Mouse (Mus musculus) neural tube, embryonic 13.5 days (tissue): ENCODE data around the gene Prkar1a. TPM values are rescaled to one million over a fixed set of nuclear protein-coding genes. Genes with fewer than 3 reads are reported as not detected.

Source experiments
- ATAC-seq: fragments of 200-750 bp; cut with Nextera tagmentation; 2 replicates; pipeline ENCODE4 v1.8.0; 2017; ENCODE audit warnings: low read depth, mild to moderate bottlenecking, moderate TSS enrichment, moderate library complexity
- H3K27ac ChIP-seq: fragments of 300-500 bp; sonication (generic); replicated peaks from 2 replicates; pipeline ENCODE4 v1.5.1; 2015; ENCODE audit warnings: moderate library complexity, mild to moderate bottlenecking, inconsistent platforms
- H3K27me3 ChIP-seq: fragments of 300-500 bp; sonication (generic); 2 replicates; pipeline ENCODE4 v1.6.1; 2015; ENCODE audit warnings: mild to moderate bottlenecking, inconsistent platforms
- H3K36me3 ChIP-seq: fragments of 300-500 bp; sonication (generic); 2 replicates; pipeline ENCODE4 v1.6.1; 2015; ENCODE audit warnings: mild to moderate bottlenecking, inconsistent platforms
- H3K4me1 ChIP-seq: fragments of 300-500 bp; sonication (generic); replicated peaks from 2 replicates; pipeline ENCODE4 v1.6.1; 2015; ENCODE audit warnings: inconsistent platforms
- H3K4me2 ChIP-seq: fragments of 300-500 bp; sonication (generic); 2 replicates; pipeline ENCODE4 v1.6.1; 2015; ENCODE audit warnings: inconsistent platforms, mild to moderate bottlenecking, moderate library complexity
- H3K4me3 ChIP-seq: fragments of 300-500 bp; sonication (generic); 2 replicates; pipeline ENCODE4 v1.5.1; 2015; ENCODE audit warnings: mild to moderate bottlenecking, inconsistent platforms
- H3K9ac ChIP-seq: fragments of 300-500 bp; sonication (generic); 2 replicates; pipeline ENCODE4 v1.6.1; 2015; ENCODE audit warnings: moderate library complexity, mild to moderate bottlenecking, inconsistent platforms
- H3K9me3 ChIP-seq: fragments of 300-500 bp; sonication (generic); 2 replicates; pipeline ENCODE4 v1.6.1; 2016; ENCODE audit warnings: inconsistent platforms
- WGBS: fragments of 180-500 bp; shearing (Covaris S2); methylation state at CpG from one replicate; pipeline ENCODE4 v1.1.7; 2015; 5-methylcytosine and 5-hydroxymethylcytosine counted together
- polyA plus RNA-seq: library from polyadenylated mRNA; unstranded; fragments of >200 nt; fragmentation: Nextera tagmentation; extraction: Ambion mirVana; gene quantifications from 2 replicates; pipeline ENCODE4 v1.2.1, GENCODE M21; 2015

Gene Prkar1a
- polyA plus RNA-seq, 1 experiment from 2014 or later: 457 TPM

DNA sequence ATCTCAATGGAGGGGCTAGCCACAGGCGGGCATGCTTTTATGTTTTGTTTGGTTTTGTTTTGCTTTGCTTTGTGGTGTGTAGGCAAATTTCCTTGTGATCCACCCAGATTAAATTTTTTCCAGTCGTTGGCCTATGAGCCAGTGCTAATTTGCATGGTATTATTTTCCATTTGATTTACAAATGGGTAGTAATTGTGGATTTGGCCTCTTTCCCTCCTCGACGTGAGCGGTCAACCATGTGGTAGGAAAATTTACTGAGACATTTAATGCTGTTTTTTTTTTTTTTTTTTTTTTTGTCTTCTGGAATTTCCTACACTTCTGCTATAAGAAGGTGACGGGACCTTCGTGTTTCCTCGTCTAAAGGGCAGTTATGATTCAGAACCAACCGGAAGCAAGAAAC, 54.6 kb downstream of the Prkar1a start:
- no peak overlapping the region for H3K9ac ChIP-seq
- H3K36me3 ChIP-seq: no peaks in the 10 kb centered on the region
- no peak overlapping the region for H3K27ac ChIP-seq
- WGBS: 66% methylated on average over 9 of the region's 9 CpGs
- no peak overlapping the region for H3K4me3 ChIP-seq
- 0 out of 2 replicates have a peak, but pooled peaks cover 4% of the 10 kb centered on the region for H3K9me3 ChIP-seq
- peaks cover 6% of the 10 kb centered on the region; the same call in 1 of the 2 replicates for H3K4me1 ChIP-seq
- no peak overlapping the region for H3K4me2 ChIP-seq
- H3K27me3 ChIP-seq: no peaks in the 10 kb centered on the region
- no peak for ATAC-seq

DNA sequence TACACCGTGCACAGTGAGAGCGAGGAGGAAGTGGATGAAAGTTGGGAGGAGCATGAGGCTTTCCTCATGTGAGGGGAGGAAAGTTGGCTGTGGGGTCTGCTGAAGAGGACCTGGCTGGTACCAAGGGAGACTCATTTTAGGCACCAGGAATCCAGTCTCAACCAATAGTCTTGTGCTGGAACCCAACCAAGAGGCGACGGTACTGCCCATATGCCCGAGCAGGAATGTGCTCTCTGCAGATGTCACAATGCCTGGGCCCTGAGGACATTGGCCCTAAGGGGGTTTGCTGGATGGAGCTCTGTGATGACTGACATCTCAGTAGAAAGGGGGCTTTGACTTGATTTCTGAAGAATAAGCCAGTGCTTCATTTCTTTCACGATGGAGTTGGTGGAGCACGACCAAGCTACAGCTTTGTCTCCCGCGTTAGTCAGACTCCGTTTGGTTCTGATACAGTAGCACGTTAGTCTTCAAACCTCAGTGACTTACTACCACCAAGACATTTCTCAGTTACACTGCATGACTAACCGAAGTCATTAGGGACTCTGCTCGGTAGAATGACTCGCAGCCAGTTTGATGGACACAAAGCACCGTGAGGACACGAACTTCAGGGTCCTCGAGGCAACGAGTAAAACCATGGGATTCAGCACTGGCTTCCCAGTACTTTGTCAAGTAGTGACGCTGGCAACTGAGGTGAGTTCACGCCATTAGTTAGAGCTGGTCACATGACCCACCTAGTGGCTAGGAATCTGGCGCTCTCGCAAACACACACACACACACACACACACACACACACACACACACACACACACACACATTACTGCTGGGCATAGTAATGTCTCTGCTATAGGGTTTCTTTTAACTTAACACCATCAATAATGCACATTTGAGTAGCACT, 55.4 kb downstream of the Prkar1a start:
- WGBS: 86% methylated on average over 22 of the region's 22 CpGs
- H3K36me3 ChIP-seq: no peaks in the 10 kb centered on the region
- no peak overlapping the region for H3K9ac ChIP-seq
- H3K27me3 ChIP-seq: no peaks in the 10 kb centered on the region
- H3K4me1 ChIP-seq: peaks cover 6% of the 10 kb centered on the region; the same call in 1 of the 2 replicates
- 0 out of 2 replicates have a peak, but pooled peaks cover 2% of the 10 kb centered on the region for H3K9me3 ChIP-seq
- H3K4me3 ChIP-seq: no peak overlapping the region
- H3K4me2 ChIP-seq: no peak overlapping the region
- ATAC-seq: no peak
- H3K27ac ChIP-seq: no peak overlapping the region

DNA sequence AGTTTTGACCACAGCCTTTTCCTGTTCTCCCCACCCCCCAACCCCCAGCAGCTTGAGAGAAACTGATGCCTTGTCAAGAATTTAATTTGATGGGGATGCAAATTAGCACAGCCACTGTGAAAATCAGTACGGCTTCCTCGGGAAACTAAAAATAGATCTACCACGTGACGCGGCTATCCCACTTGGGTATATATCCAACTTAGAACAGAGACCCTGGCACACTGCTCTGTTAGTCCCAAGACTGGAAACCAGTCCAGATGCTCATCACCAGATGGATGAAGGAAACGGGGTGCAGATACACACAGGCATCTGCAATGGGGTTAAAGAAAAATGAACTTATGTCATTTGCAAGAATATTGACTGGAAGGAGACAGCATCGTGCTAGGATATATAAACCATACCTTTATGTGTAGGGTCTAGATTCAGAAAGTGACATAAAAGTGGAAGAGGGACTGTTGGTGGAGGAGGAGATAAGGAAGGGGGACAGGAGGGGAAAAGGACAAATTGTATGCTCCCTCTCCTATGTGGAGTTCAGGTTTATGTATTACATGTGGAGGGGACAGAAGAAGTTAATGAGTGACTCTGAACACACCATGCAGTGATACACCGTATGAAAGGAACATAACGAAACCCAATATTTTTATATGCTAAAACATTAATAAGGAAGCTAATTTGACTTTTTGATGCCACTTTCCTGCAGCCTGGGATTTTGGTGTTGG, 56.3 kb downstream of the Prkar1a start:
- Histone ChIP-seq H3K36me3 (no peaks in the 10 kb centered on the region), H3K4me1 (peaks cover 6% of the 10 kb centered on the region; the same call in 1 of the 2 replicates), H3K4me2 (no peak overlapping the region), H3K4me3 (no peak overlapping the region), H3K27me3 (no peaks in the 10 kb centered on the region), H3K27ac (no peak overlapping the region), H3K9ac (no peak overlapping the region), H3K9me3 (no peaks in the 10 kb centered on the region)
- ATAC-seq: no peak
- 86% methylated on average over 9 of the region's 9 CpGs for WGBS

DNA sequence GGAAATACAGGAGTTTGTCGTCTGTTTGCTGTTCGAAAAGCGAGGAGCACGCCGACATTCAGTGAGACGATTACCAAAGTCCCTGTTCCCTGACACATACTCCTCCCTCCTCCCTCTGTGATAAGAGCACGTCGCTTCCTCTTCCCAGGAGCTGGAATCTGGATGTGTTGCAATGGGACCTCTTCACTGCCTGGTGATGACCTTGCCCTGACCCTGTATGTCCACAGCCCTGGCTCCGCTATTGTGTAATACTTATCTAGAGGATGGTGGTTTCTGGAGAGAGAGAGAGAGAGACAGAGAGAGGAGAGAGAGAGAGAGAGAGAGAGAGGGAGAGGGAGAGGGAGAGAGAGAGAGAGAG, 56.8 kb downstream of the Prkar1a start:
- Histone ChIP-seq H3K27me3 (no peaks in the 10 kb centered on the region), H3K36me3 (no peaks in the 10 kb centered on the region), H3K4me1 (peaks cover 6% of the 10 kb centered on the region; the same call in 1 of the 2 replicates), H3K4me2 (no peak overlapping the region), H3K9me3 (no peaks in the 10 kb centered on the region), H3K4me3 (no peak overlapping the region), H3K27ac (no peak overlapping the region), H3K9ac (no peak overlapping the region)
- WGBS: 78% methylated on average over 9 of the region's 9 CpGs
- ATAC-seq: no peak

DNA sequence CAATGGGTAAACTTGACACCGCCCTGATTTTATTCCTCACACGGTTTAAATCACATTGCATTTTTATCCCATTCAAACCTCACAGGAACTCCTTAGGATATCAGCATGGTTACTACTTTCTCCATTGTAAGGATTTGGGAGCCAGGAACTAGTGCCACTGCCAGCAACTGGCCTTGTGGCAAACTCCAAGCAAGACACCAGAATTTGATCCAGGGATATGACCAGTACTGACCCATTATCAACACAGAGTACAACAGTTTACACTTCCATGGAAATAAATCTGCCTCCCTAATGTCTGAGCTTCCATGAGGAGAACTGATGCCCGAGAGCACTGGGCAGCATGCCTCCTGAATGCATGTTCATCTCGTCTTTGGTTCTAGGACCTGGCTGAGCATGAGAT, 57.4 kb downstream of the Prkar1a start:
- Histone ChIP-seq H3K9ac (no peak overlapping the region), H3K27ac (no peak overlapping the region), H3K9me3 (no peaks in the 10 kb centered on the region), H3K27me3 (no peaks in the 10 kb centered on the region), H3K4me2 (no peak overlapping the region), H3K4me1 (peaks cover 6% of the 10 kb centered on the region; the same call in 1 of the 2 replicates), H3K4me3 (no peak overlapping the region), H3K36me3 (no peaks in the 10 kb centered on the region)
- ATAC-seq: no peak
- 90% methylated on average over 4 of the region's 4 CpGs for WGBS

DNA sequence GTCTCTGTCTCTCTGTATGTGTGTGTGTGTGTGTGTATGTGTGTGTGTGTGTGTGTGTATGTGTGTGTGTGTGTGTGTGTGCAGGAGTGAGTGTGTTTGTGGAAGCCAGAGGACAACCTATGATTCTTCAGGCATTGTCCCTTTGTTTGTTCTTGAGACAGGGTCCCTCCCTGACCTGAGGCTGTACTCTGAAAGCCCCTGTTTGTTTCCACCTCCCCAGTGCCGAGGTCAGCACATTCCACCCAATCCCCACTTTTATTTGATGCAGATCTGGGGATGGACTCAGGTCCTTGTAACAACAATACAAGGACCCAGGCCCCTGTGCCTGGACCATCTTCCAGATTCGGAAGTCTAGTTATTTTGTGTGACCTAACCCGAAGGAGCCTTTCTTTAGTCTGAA, 58.2 kb downstream of the Prkar1a start:
- Histone ChIP-seq H3K9me3 (no peaks in the 10 kb centered on the region), H3K27ac (no peak overlapping the region), H3K4me2 (no peak overlapping the region), H3K36me3 (no peaks in the 10 kb centered on the region), H3K9ac (no peak overlapping the region), H3K27me3 (no peaks in the 10 kb centered on the region), H3K4me1 (peaks cover 6% of the 10 kb centered on the region; the same call in 1 of the 2 replicates), H3K4me3 (no peak overlapping the region)
- 83% methylated on average over 3 of the region's 3 CpGs for WGBS
- ATAC-seq: no peak

DNA sequence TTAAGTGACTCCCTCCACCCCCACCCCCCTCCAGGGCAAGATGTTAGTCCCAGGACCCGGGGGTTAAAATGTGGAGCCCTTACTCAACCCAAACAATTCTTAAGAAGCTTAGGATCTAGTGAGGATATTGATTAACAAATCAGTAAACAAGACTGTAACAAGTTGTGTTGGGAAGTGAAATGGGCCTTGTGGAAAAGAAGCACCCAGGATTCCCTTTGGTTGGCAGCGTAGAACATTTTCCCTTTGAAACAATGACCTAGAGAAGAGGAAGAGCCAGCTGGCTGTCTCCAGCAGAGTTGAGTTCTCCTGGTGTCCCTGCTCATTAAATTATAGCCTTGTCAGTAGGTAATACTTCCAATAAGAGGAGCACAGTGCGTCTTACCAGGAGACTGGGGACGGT, 59.6 kb downstream of the Prkar1a start:
- H3K36me3 ChIP-seq: no peaks in the 10 kb centered on the region
- WGBS: 92% methylated on average over 4 of the region's 4 CpGs
- no peak overlapping the region for H3K4me3 ChIP-seq
- no peak overlapping the region for H3K9ac ChIP-seq
- H3K4me2 ChIP-seq: no peak overlapping the region
- no peak for ATAC-seq
- peaks cover 8% of the 10 kb centered on the region; the same call in 1 of the 2 replicates for H3K4me1 ChIP-seq
- no peaks in the 10 kb centered on the region for H3K9me3 ChIP-seq
- no peaks in the 10 kb centered on the region for H3K27me3 ChIP-seq
- no peak overlapping the region for H3K27ac ChIP-seq

DNA sequence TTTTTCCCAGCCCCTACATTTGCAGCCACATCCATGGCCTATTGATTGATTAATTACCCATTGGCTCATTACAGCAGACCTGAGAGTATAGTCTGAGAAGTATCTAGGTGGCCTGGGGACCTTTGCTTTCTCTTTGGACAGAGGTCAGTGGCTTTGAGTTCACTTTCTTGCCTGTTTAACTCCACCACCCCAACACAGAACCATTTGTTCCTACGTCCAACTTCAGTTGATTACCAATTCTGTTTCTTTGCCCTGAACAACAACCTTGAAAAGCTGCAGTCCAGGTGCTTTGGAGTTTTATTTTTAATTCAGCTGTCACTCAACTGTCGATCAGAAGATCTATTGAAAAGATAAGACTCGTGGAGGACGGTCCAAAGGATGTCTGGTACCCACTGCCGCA, 60.3 kb downstream of the Prkar1a start:
- Histone ChIP-seq H3K27me3 (no peaks in the 10 kb centered on the region), H3K27ac (no peak overlapping the region), H3K4me2 (no peak overlapping the region), H3K9me3 (no peaks in the 10 kb centered on the region), H3K9ac (no peak overlapping the region), H3K4me1 (peaks cover 8% of the 10 kb centered on the region; the same call in 1 of the 2 replicates), H3K36me3 (no peaks in the 10 kb centered on the region), H3K4me3 (no peak overlapping the region)
- WGBS: 87% methylated on average over 5 of the region's 5 CpGs
- no peak for ATAC-seq

DNA sequence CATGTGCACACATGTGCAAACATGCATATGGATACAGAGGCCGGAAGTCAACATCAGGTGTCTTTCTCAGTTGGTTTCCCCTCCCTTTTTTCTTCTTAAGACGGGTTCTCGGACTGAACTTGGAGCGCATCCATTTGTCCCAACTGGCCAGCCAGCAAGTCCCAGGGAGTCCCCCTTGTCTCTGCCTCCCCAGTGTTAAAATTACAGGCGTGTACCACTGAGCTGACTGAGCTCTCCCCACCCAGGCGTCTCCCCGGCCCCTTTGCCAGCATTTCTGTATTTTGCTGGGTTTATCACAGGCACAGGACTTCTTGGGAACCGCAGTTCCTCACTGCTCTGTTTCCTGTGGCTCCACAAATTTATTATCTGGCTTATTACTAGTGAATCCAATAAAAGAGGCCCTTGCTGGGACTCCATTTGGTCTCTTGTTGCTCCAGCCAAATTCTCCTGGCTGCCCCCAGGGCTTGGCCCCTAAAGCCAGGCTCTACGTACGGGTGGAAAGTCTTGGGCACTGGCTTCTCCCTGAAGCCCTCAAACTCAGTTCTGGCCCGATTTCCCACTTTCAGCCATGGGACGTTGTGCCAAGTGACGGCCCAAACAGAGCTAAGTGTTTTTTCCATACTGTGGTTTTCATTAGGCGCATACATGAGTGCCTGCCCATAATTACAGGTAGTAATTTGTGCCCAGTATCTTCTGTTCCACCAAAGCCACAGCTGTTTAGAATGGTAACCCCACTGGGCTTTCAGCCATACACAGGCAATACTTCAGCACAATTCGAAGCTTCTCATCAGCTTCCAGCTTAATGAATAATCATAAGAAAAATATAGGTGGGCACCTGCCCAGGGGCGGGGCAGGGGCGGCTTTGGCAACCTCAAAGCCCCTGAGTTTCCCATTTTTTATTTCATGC, 65.4 kb downstream of the Prkar1a start:
- H3K4me3 ChIP-seq: no peak overlapping the region
- H3K36me3 ChIP-seq: no peaks in the 10 kb centered on the region
- H3K9me3 ChIP-seq: no peaks in the 10 kb centered on the region
- no peak for ATAC-seq
- WGBS: 73% methylated on average over 17 of the region's 17 CpGs
- H3K4me2 ChIP-seq: no peak overlapping the region
- no peaks in the 10 kb centered on the region for H3K27me3 ChIP-seq
- H3K9ac ChIP-seq: no peak overlapping the region
- H3K27ac ChIP-seq: no peak overlapping the region
- H3K4me1 ChIP-seq: 0 out of 2 replicates have a peak, but pooled peaks cover 7% of the 10 kb centered on the region

DNA sequence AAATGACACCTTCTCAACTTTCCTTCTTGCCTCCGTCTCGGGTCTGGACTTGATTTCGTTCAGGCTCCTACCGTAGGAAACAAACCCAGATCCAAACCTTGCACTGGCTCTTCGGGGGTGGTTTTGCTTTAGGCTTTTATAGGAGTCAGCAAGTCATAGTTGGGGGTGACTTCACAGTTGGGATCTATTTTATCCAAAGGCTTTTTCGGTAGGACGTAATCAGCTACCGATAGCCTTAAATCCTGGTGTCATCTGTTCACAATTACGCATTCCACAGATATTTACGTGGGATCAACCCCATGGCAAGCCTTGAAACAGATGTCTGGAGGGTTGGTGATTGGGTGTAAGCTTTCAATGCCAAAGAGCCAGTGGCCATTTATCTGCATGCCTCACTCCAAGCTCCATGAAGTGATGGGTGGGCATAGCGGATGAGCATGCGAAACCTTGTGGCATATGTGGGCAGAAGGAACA, 66.1 kb downstream of the Prkar1a start:
- peaks cover 4% of the 10 kb centered on the region; the same call in 1 of the 2 replicates for H3K27me3 ChIP-seq
- H3K4me1 ChIP-seq: 0 out of 2 replicates have a peak, but pooled peaks cover 7% of the 10 kb centered on the region
- no peak overlapping the region for H3K9ac ChIP-seq
- H3K27ac ChIP-seq: no peak overlapping the region
- no peaks in the 10 kb centered on the region for H3K9me3 ChIP-seq
- WGBS: 89% methylated on average over 12 of the region's 12 CpGs
- no peak overlapping the region for H3K4me3 ChIP-seq
- no peaks in the 10 kb centered on the region for H3K36me3 ChIP-seq
- H3K4me2 ChIP-seq: no peak overlapping the region
- ATAC-seq: no peak

DNA sequence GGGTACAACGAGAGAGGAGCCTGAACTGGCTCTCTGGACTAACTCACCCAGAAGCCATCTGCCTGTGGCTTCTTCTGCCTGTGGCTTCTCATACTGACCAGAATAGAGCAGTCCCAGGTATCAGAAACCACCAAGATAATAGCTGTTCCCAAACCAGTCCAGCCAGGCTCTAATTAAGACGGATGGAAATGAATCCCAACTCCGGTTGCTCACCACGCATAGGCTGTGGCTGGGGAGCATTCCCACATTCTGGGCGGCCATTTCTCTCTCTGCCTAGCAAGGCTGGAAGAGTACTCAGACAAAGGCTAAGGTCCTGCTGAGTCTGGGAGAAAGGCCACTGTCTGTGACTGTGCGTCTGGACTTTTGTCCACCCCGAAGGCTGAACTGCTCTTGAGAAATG, 67.8 kb downstream of the Prkar1a start:
- no peak for ATAC-seq

More for the DNA sequence above, 67.8 kb downstream of the Prkar1a start:
- no peak overlapping the region for H3K4me3 ChIP-seq
- H3K9ac ChIP-seq: no peak overlapping the region
- H3K27me3 ChIP-seq: peaks cover 20% of the 10 kb centered on the region
- no peak overlapping the region for H3K27ac ChIP-seq
- H3K4me1 ChIP-seq: peaks cover 21% of the 10 kb centered on the region
- no peak overlapping the region for H3K4me2 ChIP-seq
- 75% methylated on average over 7 of the region's 7 CpGs for WGBS
- no peaks in the 10 kb centered on the region for H3K9me3 ChIP-seq
- H3K36me3 ChIP-seq: no peaks in the 10 kb centered on the region
